Mouse (Mus musculus) urinary bladder, postnatal 25 days (tissue): Measurements from ENCODE around the gene Ptprd.

Experiments used
- DNase-seq: peaks from one replicate; pipeline ENCODE4 v3.0.0; 2022; ENCODE audit warnings: low spot score

The Ptprd gene

GRCm38 (mm10) chr4:77248918-77249317, 962.8 kb downstream of the Ptprd start:
- no peak for DNase-seq

DNA sequence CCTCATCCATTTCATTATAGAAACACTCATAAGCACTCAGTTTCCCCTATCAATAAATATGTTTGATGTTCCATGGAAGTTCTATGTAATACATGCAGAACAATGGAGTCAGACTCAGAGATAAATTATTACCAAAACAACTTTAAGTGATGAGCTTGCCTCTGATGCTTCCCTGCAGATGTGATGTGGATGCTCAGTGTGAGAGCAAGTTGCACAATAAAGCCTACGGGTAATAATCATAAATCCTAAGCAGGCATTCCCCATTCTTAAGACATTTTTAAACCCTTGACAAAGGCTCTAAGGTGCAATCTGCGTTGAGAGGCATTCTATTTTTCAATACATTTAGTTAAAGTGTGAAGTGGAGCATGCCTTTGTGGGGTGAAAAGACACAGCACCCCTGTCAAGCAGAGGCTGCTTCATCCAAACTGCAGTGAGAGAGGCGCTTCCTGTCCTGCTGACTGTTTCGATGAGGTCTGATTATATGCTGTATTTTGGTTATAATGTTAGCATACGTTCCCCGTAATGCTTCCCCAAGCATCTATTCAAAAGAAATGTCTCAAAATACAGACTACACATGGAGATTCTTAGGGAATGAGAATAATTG, 969.8 kb downstream of the Ptprd start:
- no peak for DNase-seq

GRCm38 (mm10) chr4:77238144-77238543, 973.6 kb downstream of the Ptprd start:
- DNase-seq = no peak

DNA sequence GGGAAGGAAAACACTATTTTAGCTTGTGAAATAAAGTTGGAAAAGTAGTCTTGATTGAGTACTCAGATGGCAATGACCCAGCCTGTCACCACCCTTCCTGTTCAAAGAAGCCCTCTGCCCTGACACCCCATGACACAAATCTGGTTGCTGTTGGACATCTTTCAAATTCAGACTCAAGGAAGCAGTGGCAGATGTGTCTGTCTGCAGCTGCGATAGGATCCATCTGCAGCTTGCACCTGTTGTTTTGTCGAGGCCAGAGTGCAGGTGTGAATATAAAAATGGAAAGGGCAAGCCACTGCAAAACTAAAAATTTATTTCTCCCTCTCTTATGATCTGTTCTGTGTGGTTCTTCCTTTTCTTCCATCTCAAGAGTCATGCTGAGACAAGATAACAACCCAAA, 978.5 kb downstream of the Ptprd start:
- no peak for DNase-seq

- no peak for DNase-seq
Observed at GRCm38 (mm10) chr4:77168866-77169265, 1042.9 kb downstream of the Ptprd start.

- no peak for DNase-seq
Observed at GRCm38 (mm10) chr4:77157601-77158000, 1054.2 kb downstream of the Ptprd start.

DNA sequence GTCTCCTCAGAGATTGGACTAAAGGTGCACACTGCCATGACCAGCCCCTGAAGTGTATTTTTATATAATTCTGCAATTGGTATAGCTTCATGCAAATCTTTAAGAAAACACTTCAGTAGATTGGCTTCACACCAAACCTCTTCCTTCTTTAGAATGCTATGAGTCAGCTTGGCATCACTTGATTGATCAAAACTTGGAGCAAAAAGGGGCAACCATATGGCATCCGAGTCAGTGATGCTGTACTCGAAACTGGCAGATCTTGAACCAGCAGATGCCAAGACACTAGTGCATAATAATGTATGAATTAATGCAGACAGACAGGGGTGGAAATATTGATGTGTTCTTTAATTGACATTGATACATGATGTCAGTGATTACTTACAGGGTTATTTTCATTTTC, 1056.2 kb downstream of the Ptprd start:
- no peak for DNase-seq

- DNase-seq = no peak
Observed at GRCm38 (mm10) chr4:77155037-77155436, 1056.7 kb downstream of the Ptprd start.

DNA sequence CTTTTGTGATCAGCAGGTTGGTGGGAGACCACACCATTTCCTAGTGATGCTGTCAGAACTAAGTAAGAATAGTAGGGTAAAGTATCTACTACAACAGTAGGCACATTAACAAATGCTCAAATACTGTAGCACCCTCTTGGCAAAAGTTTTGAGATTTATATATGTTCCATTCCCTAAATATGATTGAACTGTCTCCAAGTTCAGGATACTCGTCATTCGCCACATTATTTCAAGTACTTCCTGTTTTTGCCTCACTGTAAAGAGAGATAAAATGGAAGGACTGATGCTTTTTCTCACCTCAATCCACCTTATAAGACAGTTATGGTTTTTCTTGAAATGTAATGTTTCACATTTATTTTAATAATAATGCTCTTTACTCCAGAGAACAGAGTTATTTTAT, 1086.9 kb downstream of the Ptprd start:
- no peak for DNase-seq

- no peak for DNase-seq
Observed at GRCm38 (mm10) chr4:77110894-77111293, 1100.9 kb downstream of the Ptprd start.

DNA sequence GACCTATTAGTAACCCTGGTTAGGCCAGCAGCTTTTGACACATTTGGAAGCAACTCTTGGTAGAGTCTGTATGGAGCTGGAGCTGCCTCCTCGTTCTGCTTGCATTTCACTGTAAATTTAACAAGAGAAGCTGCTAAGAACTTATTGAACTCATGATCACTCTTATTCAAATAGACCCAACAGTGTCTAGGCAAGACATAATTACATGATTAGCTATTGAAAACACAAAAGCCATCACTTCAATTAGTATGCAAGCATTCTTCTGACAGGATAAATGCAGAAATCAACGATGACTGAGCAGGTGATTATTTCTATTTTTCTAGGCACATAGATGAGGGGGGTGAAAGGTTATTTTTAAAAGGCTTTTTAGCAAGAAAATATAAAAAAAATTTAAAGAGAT, 1104.5 kb downstream of the Ptprd start:
- no peak for DNase-seq

GRCm38 (mm10) chr4:77083165-77083564, 1128.6 kb downstream of the Ptprd start:
- DNase-seq = peak; percentile 18

DNA sequence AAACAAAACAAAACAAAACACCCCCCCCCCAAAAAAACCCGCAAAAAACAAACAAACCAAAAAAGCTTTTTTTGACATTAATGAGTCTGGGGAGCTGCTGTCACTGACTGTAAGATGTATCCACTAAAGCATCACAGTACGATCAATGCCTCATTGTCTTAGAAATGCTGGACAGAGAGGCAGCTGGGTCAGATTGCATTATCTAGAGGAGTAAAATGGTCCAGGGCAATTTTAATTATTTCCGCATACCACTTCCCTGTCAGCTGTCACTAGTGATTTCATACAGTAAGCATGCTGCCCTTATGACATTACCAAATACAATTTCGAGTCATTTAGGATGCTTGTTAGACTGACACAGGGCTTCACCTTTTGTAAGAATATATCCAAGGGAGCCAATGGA, 1134.2 kb downstream of the Ptprd start:
- DNase-seq = no peak

DNA sequence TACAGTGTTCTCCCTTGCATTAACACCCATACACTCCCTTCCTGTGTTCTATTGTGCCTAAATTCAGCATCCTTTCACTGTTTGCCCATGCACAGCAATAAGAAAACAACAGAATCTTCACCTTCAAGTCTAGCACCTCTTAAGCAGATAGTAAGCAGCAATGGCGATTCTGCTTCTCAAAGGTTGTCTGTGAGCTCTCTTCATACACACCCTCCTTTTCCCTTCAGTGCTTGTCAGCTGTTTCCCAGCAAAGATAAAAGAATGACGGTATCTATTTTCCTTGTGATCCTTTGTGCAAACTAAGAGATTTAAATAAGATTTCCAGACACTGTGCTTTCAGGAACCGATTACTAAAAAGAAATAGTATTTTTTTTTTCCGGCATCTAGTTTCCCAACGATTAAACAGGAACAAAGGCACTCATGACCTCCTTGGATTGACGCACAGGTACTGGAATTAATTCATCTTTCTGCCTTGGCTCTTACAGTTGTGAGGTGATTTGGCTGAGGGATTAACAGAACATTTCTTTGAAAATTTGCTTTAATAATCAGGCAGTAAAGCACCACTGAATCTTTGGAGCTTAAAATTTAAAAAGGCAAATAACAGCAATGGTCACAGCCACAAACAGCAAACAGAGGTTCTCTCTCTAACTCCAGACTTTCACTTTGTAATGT, 1161.1 kb downstream of the Ptprd start:
- DNase-seq = no peak

DNA sequence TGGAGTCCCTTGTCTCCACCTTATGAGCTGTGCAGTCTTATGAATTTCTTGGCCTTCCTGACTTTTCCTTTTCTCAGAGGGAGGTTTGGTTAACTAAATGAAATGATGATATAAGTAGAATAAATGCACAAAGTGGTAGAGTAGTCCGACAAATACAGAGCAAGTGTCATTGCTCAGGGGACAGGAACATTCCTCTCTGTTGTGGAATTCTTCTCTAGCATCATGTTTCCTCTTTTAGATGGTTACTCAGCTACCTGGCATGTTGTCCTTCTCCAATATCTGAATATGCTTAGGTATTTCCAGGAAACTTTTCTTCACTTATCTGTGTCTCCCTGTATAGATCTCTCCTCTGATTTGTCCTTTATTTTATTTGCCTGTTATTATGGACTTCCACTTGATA, 1207.3 kb downstream of the Ptprd start:
- no peak for DNase-seq

GRCm38 (mm10) chr4:76996172-76996571, 1215.6 kb downstream of the Ptprd start:
- DNase-seq = no peak

- DNase-seq = no peak
Observed at GRCm38 (mm10) chr4:76989961-76990360, 1221.8 kb downstream of the Ptprd start.

- no peak for DNase-seq
Observed at GRCm38 (mm10) chr4:76977056-76977809, 1234.5 kb downstream of the Ptprd start.

DNA sequence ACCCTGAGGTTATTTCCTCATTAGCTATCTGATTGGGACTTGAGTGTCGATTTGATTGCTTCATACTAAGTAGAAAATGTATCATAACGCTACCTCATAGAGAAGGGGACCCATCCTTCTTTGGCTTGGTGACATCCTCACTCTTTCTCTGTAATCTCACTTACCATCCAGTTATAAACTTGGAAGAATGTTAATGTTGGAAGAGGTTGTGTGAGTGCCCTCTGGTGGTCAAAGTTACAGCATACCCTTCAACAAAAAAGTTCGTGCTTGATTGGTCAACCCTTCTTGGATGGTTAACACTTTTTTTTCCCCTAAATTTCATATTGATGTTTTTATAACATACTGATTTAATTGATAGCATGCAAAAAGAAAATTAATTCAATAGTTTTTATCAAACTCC, 1263.5 kb downstream of the Ptprd start:
- peak; percentile 7 for DNase-seq

DNA sequence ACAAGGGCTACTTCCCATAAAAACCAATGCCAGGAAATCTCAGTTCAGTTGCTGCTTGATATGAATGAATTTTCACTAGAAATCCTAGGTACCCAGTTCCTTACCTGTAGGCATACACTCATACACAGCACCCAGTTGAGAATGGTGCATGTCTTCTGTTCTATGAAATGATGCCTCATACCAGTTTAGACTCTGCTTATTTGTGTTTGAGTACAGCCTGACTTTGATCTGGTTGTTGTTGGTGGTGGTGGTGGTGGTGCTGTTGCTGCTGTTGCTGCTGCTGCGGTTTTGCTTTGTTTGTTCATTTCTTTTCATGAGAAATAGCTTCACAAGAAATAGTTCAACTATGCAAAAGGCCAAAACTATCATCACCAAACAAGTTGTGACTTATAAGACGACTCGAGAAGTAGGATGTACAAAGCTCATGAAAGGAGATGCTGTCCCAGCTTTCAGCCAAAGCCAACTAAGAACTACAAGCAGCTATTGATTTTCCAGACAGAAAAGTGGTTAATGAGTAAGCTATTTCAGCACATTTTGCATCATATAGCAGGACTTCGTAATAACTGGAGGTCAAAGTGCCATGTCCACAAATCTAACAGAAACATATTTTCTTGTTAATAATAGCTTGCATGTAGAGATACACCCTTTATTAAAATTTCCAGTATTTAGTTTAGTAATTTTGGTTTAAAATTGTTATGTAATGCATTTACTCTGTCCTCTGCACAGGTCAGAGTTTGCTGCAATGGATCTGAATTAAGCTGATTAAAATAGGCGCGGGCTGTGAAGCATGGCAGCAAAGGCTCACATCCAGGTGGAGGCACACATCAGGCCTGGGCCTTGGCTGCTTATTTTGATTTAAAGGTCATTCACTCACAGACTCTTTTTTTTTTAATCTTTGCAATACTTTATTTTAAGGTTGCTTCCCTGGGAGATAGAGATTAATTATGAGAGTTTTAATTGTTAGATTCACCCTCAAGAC, 1270.1 kb downstream of the Ptprd start:
- no peak for DNase-seq

DNA sequence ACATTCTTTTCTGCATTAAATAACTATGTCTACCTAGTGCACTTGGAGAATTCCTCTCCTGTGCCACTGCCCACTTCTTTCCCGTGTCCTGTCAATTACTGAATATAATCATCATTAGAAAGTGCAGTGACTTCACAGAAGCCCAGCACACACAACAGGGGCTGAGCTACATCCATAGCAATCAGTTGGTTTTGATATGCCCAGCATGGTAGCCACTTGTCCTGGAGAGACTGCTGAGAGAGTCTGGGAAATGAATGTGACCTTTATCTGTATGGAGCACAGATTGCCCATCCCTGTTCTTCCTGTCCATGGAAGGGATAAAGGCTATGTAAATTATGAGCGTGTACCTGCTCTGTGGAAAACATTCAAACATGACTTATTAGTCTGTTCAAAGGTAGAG, 1280.2 kb downstream of the Ptprd start:
- DNase-seq = no peak

DNA sequence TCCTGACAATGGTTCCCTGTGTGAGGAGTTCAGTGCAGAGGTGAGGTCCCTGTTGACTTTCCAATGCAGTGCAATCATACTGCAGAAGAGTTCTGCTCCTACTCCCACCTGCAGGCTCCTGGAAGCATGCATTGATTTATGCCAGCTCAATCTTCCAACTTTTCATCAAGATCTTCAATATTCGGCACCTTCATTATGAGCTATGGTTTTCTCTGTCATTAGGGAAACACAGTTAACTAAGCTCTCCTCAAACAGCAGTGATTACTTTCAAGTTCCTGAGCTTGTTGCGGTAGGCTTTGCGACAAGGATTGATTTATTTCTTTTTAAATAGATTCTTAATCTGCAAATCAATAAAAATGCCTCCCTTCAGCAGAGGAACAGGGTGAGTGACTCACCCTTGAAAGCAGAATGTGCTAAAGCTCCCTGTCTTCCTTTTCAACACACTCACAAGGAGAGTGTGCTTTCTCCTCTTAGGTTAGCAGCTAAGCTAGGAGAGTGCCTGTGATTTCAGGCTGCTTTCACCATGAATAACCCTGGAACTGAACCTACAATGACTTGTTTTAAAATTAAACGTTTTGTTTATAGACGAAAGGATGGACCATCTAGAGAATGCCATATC, 1298.1 kb downstream of the Ptprd start:
- DNase-seq = no peak
